7 mouse cellular contexts compared by ENCODE assay signal in genomic region chr6:17307461-17308115, GRCm38 (mm10). TPM values are rescaled to one million over a fixed set of nuclear protein-coding genes. Genes with fewer than 3 reads are reported as not detected.
DNase-seq lines count a peak whose midpoint lies in the region; ATAC-seq lines count a peak whose summit lies in the region.

No protein-coding gene starts in this region.

- peak overlapping the region; percentile 91 for H3K4me2 ChIP-seq in intestine, embryonic 14.5 days (ENCODE audit: low read length)
- H3K4me2 ChIP-seq in limb, embryonic 13.5 days (replicated peaks), result peak overlapping the region; percentile 93
- H3K4me2 ChIP-seq in midbrain, embryonic 12.5 days (replicated peaks), result peak overlapping the region; percentile 91

- H3K4me3 ChIP-seq in intestine, embryonic 14.5 days (ENCODE audit: low read depth, low read length), result peak overlapping the region; percentile 51
- H3K4me3 ChIP-seq in limb, embryonic 13.5 days, result peak overlapping the region; percentile 51
- peak overlapping the region; percentile 45 for H3K4me3 ChIP-seq in midbrain, embryonic 12.5 days

- no peaks in the 10 kb centered on the region for H3K9me3 ChIP-seq in intestine, embryonic 14.5 days (ENCODE audit: control insufficient read depth, low read length)
- H3K9me3 ChIP-seq in limb, embryonic 13.5 days, result no peaks in the 10 kb centered on the region
- H3K9me3 ChIP-seq in midbrain, embryonic 12.5 days, result no peaks in the 10 kb centered on the region

- H3K4me1 ChIP-seq in intestine, embryonic 14.5 days (replicated peaks; ENCODE audit: control insufficient read depth, insufficient read depth, low read length), result peaks cover 8% of the 10 kb centered on the region; the same call in 1 of the 2 replicates
- peaks cover 19% of the 10 kb centered on the region for H3K4me1 ChIP-seq in limb, embryonic 13.5 days
- H3K4me1 ChIP-seq in midbrain, embryonic 12.5 days, result peaks cover 20% of the 10 kb centered on the region

- ATAC-seq in intestine, embryonic 14.5 days (replicated peaks; ENCODE audit: low FRiP score, low TSS enrichment, low read depth), result peak; percentile 87
- peak; percentile 71 for ATAC-seq in limb, embryonic 13.5 days (ENCODE audit: low FRiP score, low read depth)
- peak; percentile 85 for ATAC-seq in midbrain, embryonic 12.5 days (ENCODE audit: low FRiP score, low read depth)

- 2% methylated on average over 31 of the region's 31 CpGs for WGBS in intestine, embryonic 14.5 days
- WGBS in limb, embryonic 13.5 days, result 3% methylated on average over 31 of the region's 31 CpGs
- WGBS in midbrain, embryonic 12.5 days, result 2% methylated on average over 27 of the region's 31 CpGs

- H3K27me3 ChIP-seq in intestine, embryonic 14.5 days (replicated peaks; ENCODE audit: control insufficient read depth, insufficient read depth, low read length), result peaks cover 23% of the 10 kb centered on the region
- H3K27me3 ChIP-seq in limb, embryonic 13.5 days, result peaks cover 33% of the 10 kb centered on the region
- peaks cover 36% of the 10 kb centered on the region for H3K27me3 ChIP-seq in midbrain, embryonic 12.5 days

- peak; percentile 55 for DNase-seq in adrenal gland, adult 8-10 months
- peak; percentile 35 for DNase-seq in embryo, embryonic 11.5 days (ENCODE audit: low read depth, low spot score)
- peak; percentile 68 to 75 for DNase-seq in gastrocnemius, postnatal 4 days (ENCODE audit: low spot score in 2 of 2)
- DNase-seq in intestine, embryonic 14.5 days (ENCODE audit: low spot score), result peak; percentile 78
- DNase-seq in spleen, postnatal 10 days (ENCODE audit: low spot score in 2 of 2), result peak; percentile 17 to 70

- no peak overlapping the region for H3K27ac ChIP-seq in intestine, embryonic 14.5 days (ENCODE audit: low read depth)
- H3K27ac ChIP-seq in limb, embryonic 13.5 days, result no peak overlapping the region
- no peak overlapping the region for H3K27ac ChIP-seq in midbrain, embryonic 12.5 days (replicated peaks)

- H3K9ac ChIP-seq in intestine, embryonic 14.5 days (ENCODE audit: low read length), result peak overlapping the region; percentile 50
- H3K9ac ChIP-seq in limb, embryonic 13.5 days, result peak overlapping the region; percentile 63
- H3K9ac ChIP-seq in midbrain, embryonic 12.5 days (replicated peaks), result 0 out of 2 replicates have a peak overlapping the region, but pooled peaks have one; percentile 53

- H3K36me3 ChIP-seq in intestine, embryonic 14.5 days (ENCODE audit: control insufficient read depth, insufficient read depth, low read length), result no peaks in the 10 kb centered on the region
- H3K36me3 ChIP-seq in limb, embryonic 13.5 days, result no peaks in the 10 kb centered on the region
- no peaks in the 10 kb centered on the region for H3K36me3 ChIP-seq in midbrain, embryonic 12.5 days

RNA-seq across cellular contexts. Expression of gene Cav1, which starts 1.5 kb away (rescaled TPM):
- 100 to 1,000 TPM in 2 of 4 experiments, 10 to 100 TPM in 2; 72.1 to 307 (median 103) TPM for total RNA-seq in adrenal gland, adult 8-10 months (2022)
- 100 to 1,000 TPM; 376 to 427 TPM for total RNA-seq in gastrocnemius, postnatal 4 days (2021)
- polyA plus RNA-seq in intestine, embryonic 14.5 days (2014; fragmentation: Nextera tagmentation; extraction: Ambion mirVana), result 167 and 171 TPM in 2 replicates
- 73.2 and 76.4 TPM in 2 replicates for polyA plus RNA-seq in limb, embryonic 13.5 days (2015; fragmentation: Nextera tagmentation; extraction: Ambion mirVana)
- polyA plus RNA-seq in midbrain, embryonic 12.5 days (2016; fragmentation: Nextera tagmentation; extraction: Ambion mirVana), result 10.1 and 11.3 TPM in 2 replicates

RNA-seq across cellular contexts. Expression of gene Cav2, which starts 26.6 kb away (rescaled TPM):
- total RNA-seq in adrenal gland, adult 8-10 months (2022), result 10 to 100 TPM; 25.9 to 77.7 (median 31.4) TPM
- total RNA-seq in gastrocnemius, postnatal 4 days (2021), result 10 to 100 TPM; 32.0 to 37.4 TPM
- polyA plus RNA-seq in intestine, embryonic 14.5 days (2014; fragmentation: Nextera tagmentation; extraction: Ambion mirVana), result 17.3 and 17.9 TPM in 2 replicates
- 11.0 and 11.8 TPM in 2 replicates for polyA plus RNA-seq in limb, embryonic 13.5 days (2015; fragmentation: Nextera tagmentation; extraction: Ambion mirVana)
- 5.8 and 6.0 TPM in 2 replicates for polyA plus RNA-seq in midbrain, embryonic 12.5 days (2016; fragmentation: Nextera tagmentation; extraction: Ambion mirVana)
